Mouse (Mus musculus) heart, embryonic 14.5 days (tissue): ENCODE data around the gene Igf2bp2. TPM values are rescaled to one million over a fixed set of nuclear protein-coding genes. Genes with fewer than 3 reads are reported as not detected.

Experiments
- ATAC-seq: fragments of 200-750 bp; cut with Nextera tagmentation; 2 replicates; pipeline ENCODE4 v1.8.0; 2017; ENCODE audit warnings: low read depth, moderate TSS enrichment; ENCODE audit not compliant: insufficient number of reproducible peaks, insufficient read depth, low FRiP score
- H3K27ac ChIP-seq, 2 experiments: fragments of 200-500 bp in 1 of 2; fragments of 300-500 bp in 1 of 2; sonication (generic) in 1 of 2; replicated peaks in 1 of 2; 2 replicates each; pipeline ENCODE4 v1.5.1; 2012 to 2014; ENCODE audit warnings: low read depth in 2 of 2, low read length in 2 of 2, control low read depth in 1 of 2, mild to moderate bottlenecking in 1 of 2, mixed read lengths in 1 of 2; ENCODE audit not compliant: control insufficient read depth in 1 of 2, insufficient read depth in 1 of 2
- H3K27me3 ChIP-seq: fragments of 300-500 bp; sonication (generic); 2 replicates; pipeline ENCODE4 v1.6.1; 2014; ENCODE audit warnings: mild to moderate bottlenecking, low read length, control low read depth; ENCODE audit not compliant: control insufficient read depth, insufficient read depth
- H3K36me3 ChIP-seq: fragments of 300-500 bp; sonication (generic); 2 replicates; pipeline ENCODE4 v1.6.1; 2014; ENCODE audit warnings: mild to moderate bottlenecking, control low read depth, low read length, mixed read lengths; ENCODE audit not compliant: control insufficient read depth, insufficient read depth
- H3K4me1 ChIP-seq, 2 experiments: fragments of 200-500 bp in 1 of 2; fragments of 300-500 bp in 1 of 2; sonication (generic) in 1 of 2; 2 replicates each; pipeline ENCODE4 v1.6.1; 2012 to 2014; ENCODE audit warnings: low read length in 2 of 2, control low read depth in 1 of 2, mixed read lengths in 1 of 2; ENCODE audit not compliant: control insufficient read depth in 2 of 2, insufficient read depth in 2 of 2
- H3K4me2 ChIP-seq: fragments of 300-500 bp; sonication (generic); 2 replicates; pipeline ENCODE4 v1.6.1; 2014; ENCODE audit warnings: mild to moderate bottlenecking, low read length
- H3K4me3 ChIP-seq, 2 experiments: fragments of 200-500 bp in 1 of 2; fragments of 300-500 bp in 1 of 2; sonication (generic) in 1 of 2; 2 replicates each; pipeline ENCODE4 v1.5.1; 2012 to 2014; ENCODE audit warnings: low read length in 2 of 2, mild to moderate bottlenecking in 2 of 2, control low read depth in 1 of 2, low read depth in 1 of 2, moderate library complexity in 1 of 2; ENCODE audit not compliant: control insufficient read depth in 1 of 2, insufficient read depth in 1 of 2
- H3K9ac ChIP-seq: fragments of 300-500 bp; sonication (generic); 2 replicates; pipeline ENCODE4 v1.6.1; 2014; ENCODE audit warnings: mild to moderate bottlenecking, low read length
- H3K9me3 ChIP-seq: fragments of 300-500 bp; sonication (generic); 2 replicates; pipeline ENCODE4 v1.6.1; 2016; ENCODE audit warnings: low read length, control low read depth; ENCODE audit not compliant: control insufficient read depth
- WGBS: fragments of 180-500 bp; shearing (Covaris S2); extraction: QIAGEN DNeasy Blood & Tissue Kit; methylation state at CpG from one replicate; pipeline ENCODE4 v1.1.7; 2014; 5-methylcytosine and 5-hydroxymethylcytosine counted together
- polyA plus RNA-seq: library from polyadenylated mRNA; unstranded; fragments of >200 nt; fragmentation: Nextera tagmentation; extraction: Ambion mirVana; gene quantifications from 2 replicates; pipeline ENCODE4 v1.2.1, GENCODE M21; 2014

Igf2bp2 gene
- polyA plus RNA-seq, 1 experiment from 2014 or later: 47.6 TPM

GRCm38 (mm10) chr16:22118716-22119501 is 44.2 kb downstream of the Igf2bp2 start:
- Histone ChIP-seq H3K9ac (no peak overlapping the region), H3K27ac (peak overlapping the region; percentile 1 to 54; a peak in 3 of 4 replicates), H3K9me3 (no peaks in the 10 kb centered on the region), H3K4me1 (peaks cover 22 to 36% of the 10 kb centered on the region in 2 experiments), H3K4me2 (peak overlapping the region; percentile 9; the same call in 1 of the 2 replicates), H3K36me3 (0 out of 2 replicates have a peak, but pooled peaks cover 3% of the 10 kb centered on the region), H3K27me3 (no peaks in the 10 kb centered on the region), H3K4me3 (no peak overlapping the region)
- 0 out of 2 replicates have a peak, but pooled peaks have one; percentile 60 for ATAC-seq
- 36% methylated on average over 14 of the region's 14 CpGs for WGBS

GRCm38 (mm10) chr16:22118151-22118550 is 44.9 kb downstream of the Igf2bp2 start:
- Histone ChIP-seq H3K4me2 (no peak overlapping the region), H3K9me3 (no peaks in the 10 kb centered on the region), H3K27ac (peak overlapping the region in 1 of 2 experiments; percentile 54; a peak in 1 of 4 replicates), H3K36me3 (0 out of 2 replicates have a peak, but pooled peaks cover 3% of the 10 kb centered on the region), H3K4me1 (peaks cover 22 to 33% of the 10 kb centered on the region in 2 experiments), H3K9ac (no peak overlapping the region), H3K27me3 (no peaks in the 10 kb centered on the region), H3K4me3 (no peak overlapping the region)
- ATAC-seq: no peak
- WGBS: 87% methylated on average over 4 of the region's 4 CpGs

- no peak overlapping the region for H3K4me2 ChIP-seq
- no peak overlapping the region for H3K4me3 ChIP-seq
- ATAC-seq: no peak
- WGBS: 50% methylated on average over 4 of the region's 4 CpGs
- no peaks in the 10 kb centered on the region for H3K9me3 ChIP-seq
- no peaks in the 10 kb centered on the region for H3K27me3 ChIP-seq
- peaks cover 26 to 41% of the 10 kb centered on the region in 2 experiments for H3K4me1 ChIP-seq
- 0 out of 2 replicates have a peak, but pooled peaks cover 3% of the 10 kb centered on the region for H3K36me3 ChIP-seq
- no peak overlapping the region for H3K9ac ChIP-seq
- 0 out of 4 replicates have a peak overlapping the region, but pooled peaks of 1 of the 2 experiments have one; percentile 6 for H3K27ac ChIP-seq
Measured at GRCm38 (mm10) chr16:22116748-22117147, 46.4 kb downstream of the Igf2bp2 start.

- Histone ChIP-seq H3K4me3 (no peak overlapping the region), H3K4me1 (peaks cover 26 to 34% of the 10 kb centered on the region in 2 experiments), H3K9me3 (no peaks in the 10 kb centered on the region), H3K9ac (no peak overlapping the region), H3K4me2 (no peak overlapping the region), H3K27me3 (no peaks in the 10 kb centered on the region), H3K27ac (no peak overlapping the region), H3K36me3 (0 out of 2 replicates have a peak, but pooled peaks cover 3% of the 10 kb centered on the region)
- 91% methylated on average over 6 of the region's 6 CpGs for WGBS
- ATAC-seq: no peak
Measured at GRCm38 (mm10) chr16:22116058-22116457, 47.0 kb downstream of the Igf2bp2 start.

- H3K4me2 ChIP-seq: no peak overlapping the region
- no peak overlapping the region for H3K4me3 ChIP-seq
- WGBS: 74% methylated on average over 1 of the region's 1 CpGs
- H3K9me3 ChIP-seq: no peaks in the 10 kb centered on the region
- H3K9ac ChIP-seq: no peak overlapping the region
- no peaks in the 10 kb centered on the region for H3K27me3 ChIP-seq
- H3K36me3 ChIP-seq: no peaks in the 10 kb centered on the region
- no peak overlapping the region for H3K27ac ChIP-seq
- H3K4me1 ChIP-seq: peaks cover 16 to 34% of the 10 kb centered on the region in 2 experiments
- ATAC-seq: no peak
Measured at GRCm38 (mm10) chr16:22110036-22110435, 53.1 kb downstream of the Igf2bp2 start.

- Histone ChIP-seq H3K36me3 (no peaks in the 10 kb centered on the region), H3K9me3 (no peaks in the 10 kb centered on the region), H3K9ac (no peak overlapping the region), H3K27ac (0 out of 4 replicates have a peak overlapping the region, but pooled peaks have one; percentile 6 to 12), H3K4me2 (no peak overlapping the region), H3K4me3 (no peak overlapping the region), H3K27me3 (no peaks in the 10 kb centered on the region), H3K4me1 (peaks cover 14 to 34% of the 10 kb centered on the region in 2 experiments)
- ATAC-seq: no peak
- WGBS: 29% methylated on average over 4 of the region's 4 CpGs
Measured at GRCm38 (mm10) chr16:22109159-22109558, 53.9 kb downstream of the Igf2bp2 start.

GRCm38 (mm10) chr16:22107897-22108516 is 55.1 kb downstream of the Igf2bp2 start:
- Histone ChIP-seq H3K27me3 (no peaks in the 10 kb centered on the region), H3K27ac (peak overlapping the region; percentile 54 to 83), H3K9me3 (no peaks in the 10 kb centered on the region), H3K4me3 (peak overlapping the region; percentile 1 to 15; a peak in 1 of 4 replicates), H3K9ac (peak overlapping the region; percentile 41; the same call in 1 of the 2 replicates), H3K36me3 (no peaks in the 10 kb centered on the region), H3K4me1 (peaks cover 13 to 33% of the 10 kb centered on the region in 2 experiments), H3K4me2 (peak overlapping the region; percentile 44)
- ATAC-seq: peak; percentile 70; the same call in 1 of the 2 replicates
- WGBS: 11% methylated on average over 7 of the region's 7 CpGs
